Mouse (Mus musculus): Measurements from ENCODE around the gene Reln.

GRCm38 (mm10) chr5:22190333-22190732 is 154.2 kb downstream of the Reln start:
- TF ChIP-seq CTCF (IDR thresholded peaks at IDR 0.05) (no peak), EP300 (IDR thresholded peaks at IDR 0.05) (no peak)
